Mouse (Mus musculus) neural tube, embryonic 10.5 days (tissue): Measurements from ENCODE around the gene Slc22a17.

ENCODE experiments used
- DNase-seq: peaks from one replicate; pipeline ENCODE4 v3.0.0-alpha.2; 2017; ENCODE audit warnings: low spot score; ENCODE audit errors: extremely low spot score

The Slc22a17 gene

GRCm38 (mm10) chr14:54900383-54900782 lies 12.5 kb downstream of the Slc22a17 start:
- DNase-seq, result peak; percentile 70

GRCm38 (mm10) chr14:54897445-54897844 lies 15.5 kb downstream of the Slc22a17 start:
- no peak for DNase-seq

- DNase-seq, result peak; percentile 67
Measured at GRCm38 (mm10) chr14:54894296-54895151, 18.4 kb downstream of the Slc22a17 start.

GRCm38 (mm10) chr14:54893651-54894181 lies 19.2 kb downstream of the Slc22a17 start:
- DNase-seq, result peak; percentile 93

- no peak for DNase-seq
Measured at GRCm38 (mm10) chr14:54892200-54892599, 20.7 kb downstream of the Slc22a17 start, which contains the start of gene Pabpn1. TSS of gene Pabpn1 (plus strand) at chr14:54892500.

GRCm38 (mm10) chr14:54885309-54885708 lies 27.6 kb downstream of the Slc22a17 start:
- no peak for DNase-seq

- no peak for DNase-seq
Measured at GRCm38 (mm10) chr14:54884022-54884712, 28.8 kb downstream of the Slc22a17 start.

- peak; percentile 88 for DNase-seq
Measured at GRCm38 (mm10) chr14:54883154-54884021, 29.5 kb downstream of the Slc22a17 start, which contains the start of the genes Bcl2l2 and Gm20521. TSS of gene Bcl2l2 (plus strand) at chr14:54883377. TSS of gene Gm20521 (plus strand) at chr14:54883441.

GRCm38 (mm10) chr14:54877048-54877715 lies 35.8 kb downstream of the Slc22a17 start, which contains the start of gene Ppp1r3e:
TSS of gene Ppp1r3e (minus strand) at chr14:54877550.
- DNase-seq, result peak; percentile 79

- DNase-seq, result peak; percentile 88
Measured at GRCm38 (mm10) chr14:54876539-54877047, 36.3 kb downstream of the Slc22a17 start.

- no peak for DNase-seq
Measured at GRCm38 (mm10) chr14:54875844-54876538, 36.9 kb downstream of the Slc22a17 start.

- DNase-seq, result no peak
Measured at GRCm38 (mm10) chr14:54874165-54874564, 38.8 kb downstream of the Slc22a17 start.

- no peak for DNase-seq
Measured at GRCm38 (mm10) chr14:54870861-54871260, 42.1 kb downstream of the Slc22a17 start, which contains the start of gene Homez. TSS of gene Homez (minus strand) at chr14:54870961.

GRCm38 (mm10) chr14:54868026-54868425 lies 44.9 kb downstream of the Slc22a17 start:
- DNase-seq, result no peak

- DNase-seq, result peak; percentile 27
Measured at GRCm38 (mm10) chr14:54866936-54867335, 46.0 kb downstream of the Slc22a17 start.

GRCm38 (mm10) chr14:54866268-54866667 lies 46.7 kb downstream of the Slc22a17 start:
- no peak for DNase-seq

GRCm38 (mm10) chr14:54865626-54866025 lies 47.3 kb downstream of the Slc22a17 start:
- no peak for DNase-seq

- DNase-seq, result peak; percentile 15
Measured at GRCm38 (mm10) chr14:54864313-54865036, 48.5 kb downstream of the Slc22a17 start.
